Mouse (Mus musculus): ENCODE measurements around the gene Fgf11. TPM values are rescaled to one million over a fixed set of nuclear protein-coding genes. Genes with fewer than 3 reads are reported as not detected.
A peak's percentile ranks its signal among the peaks of the same experiment; 100 is the strongest.

Gene Fgf11
- polyA plus RNA-seq, 1 experiment from 2014 or later, result 1.0 TPM

- under 1% methylated on average over 34 of the region's 34 CpGs for WGBS
- H3K27me3 ChIP-seq (ENCODE audit: control insufficient read depth, insufficient read depth, low read depth, low read length), result peaks cover 15% of the 10 kb centered on the region
- H3K9ac ChIP-seq (ENCODE audit: low read length), result peak within 1 kb of the TSS; percentile 81
- peak; percentile 93 for ATAC-seq (ENCODE audit: low read depth)
- H3K27ac ChIP-seq (ENCODE audit: low read length), result peak within 1 kb of the TSS; percentile 75
- H3K4me3 ChIP-seq (ENCODE audit: low read length), result peak within 1 kb of the TSS; percentile 62
- no peaks in the 10 kb centered on the region for H3K9me3 ChIP-seq (ENCODE audit: control insufficient read depth, low read length)
- H3K4me2 ChIP-seq (ENCODE audit: low read depth, low read length), result peak within 1 kb of the TSS; percentile 98
- peaks cover 2% of the 10 kb centered on the region; the same call in 1 of the 2 replicates for H3K36me3 ChIP-seq (ENCODE audit: control insufficient read depth, insufficient read depth, low read length)
- peaks cover 40% of the 10 kb centered on the region for H3K4me1 ChIP-seq (replicated peaks; ENCODE audit: control insufficient read depth, insufficient read depth, low read length)
These were observed 36.5 kb upstream of the Fgf11 start, which contains the start of gene Tmem256 for GRCm38 (mm10) chr11:69837952-69838713. TSS of gene Tmem256 (plus strand) at chr11:69838514.

- Histone ChIP-seq H3K36me3 (ENCODE audit: control insufficient read depth, insufficient read depth, low read length) (peaks cover 2% of the 10 kb centered on the region; the same call in 1 of the 2 replicates), H3K9me3 (ENCODE audit: control insufficient read depth, low read length) (no peaks in the 10 kb centered on the region), H3K9ac (ENCODE audit: low read length) (peak within 1 kb of the TSS; percentile 81), H3K27ac (ENCODE audit: low read length) (peak within 1 kb of the TSS; percentile 75), H3K4me3 (ENCODE audit: low read length) (peak within 1 kb of the TSS; percentile 62), H3K4me1 (replicated peaks; ENCODE audit: control insufficient read depth, insufficient read depth, low read length) (peaks cover 40% of the 10 kb centered on the region), H3K27me3 (ENCODE audit: control insufficient read depth, insufficient read depth, low read depth, low read length) (peaks cover 15% of the 10 kb centered on the region), H3K4me2 (ENCODE audit: low read depth, low read length) (peak within 1 kb of the TSS; percentile 98)
- WGBS, result 1% methylated on average over 16 of the region's 32 CpGs
- ATAC-seq (ENCODE audit: low read depth), result peak; percentile 75
These were observed 35.9 kb upstream of the Fgf11 start, which contains the start of gene Nlgn2 for GRCm38 (mm10) chr11:69837604-69837951. TSS of gene Nlgn2 (minus strand) at chr11:69837784.

- Histone ChIP-seq H3K4me2 (ENCODE audit: low read depth, low read length) (peak overlapping the region; percentile 98), H3K36me3 (ENCODE audit: control insufficient read depth, insufficient read depth, low read length) (peaks cover 2% of the 10 kb centered on the region; the same call in 1 of the 2 replicates), H3K27ac (ENCODE audit: low read length) (peak overlapping the region; percentile 75), H3K27me3 (ENCODE audit: control insufficient read depth, insufficient read depth, low read depth, low read length) (peaks cover 15% of the 10 kb centered on the region), H3K4me1 (replicated peaks; ENCODE audit: control insufficient read depth, insufficient read depth, low read length) (peaks cover 40% of the 10 kb centered on the region), H3K9me3 (ENCODE audit: control insufficient read depth, low read length) (no peaks in the 10 kb centered on the region), H3K9ac (ENCODE audit: low read length) (peak overlapping the region; percentile 81), H3K4me3 (ENCODE audit: low read length) (peak overlapping the region; percentile 62)
- ATAC-seq (ENCODE audit: low read depth), result 0 out of 2 replicates have a peak, but pooled peaks have one; percentile 0
- WGBS, result 2% methylated on average over 44 of the region's 52 CpGs
These were observed 35.3 kb upstream of the Fgf11 start for GRCm38 (mm10) chr11:69836703-69837576.

- WGBS, result 14% methylated on average over 4 of the region's 4 CpGs
- H3K4me3 ChIP-seq (ENCODE audit: low read length), result peak overlapping the region; percentile 62
- H3K4me2 ChIP-seq (ENCODE audit: low read depth, low read length), result peak overlapping the region; percentile 98
- H3K9ac ChIP-seq (ENCODE audit: low read length), result no peak overlapping the region; the same call in 1 of the 2 replicates
- no peak for ATAC-seq (ENCODE audit: low read depth)
- no peak overlapping the region for H3K27ac ChIP-seq (ENCODE audit: low read length)
- peaks cover 15% of the 10 kb centered on the region for H3K27me3 ChIP-seq (ENCODE audit: control insufficient read depth, insufficient read depth, low read depth, low read length)
- peaks cover 40% of the 10 kb centered on the region for H3K4me1 ChIP-seq (replicated peaks; ENCODE audit: control insufficient read depth, insufficient read depth, low read length)
- H3K36me3 ChIP-seq (ENCODE audit: control insufficient read depth, insufficient read depth, low read length), result peaks cover 2% of the 10 kb centered on the region; the same call in 1 of the 2 replicates
- H3K9me3 ChIP-seq (ENCODE audit: control insufficient read depth, low read length), result no peaks in the 10 kb centered on the region
These were observed 34.3 kb upstream of the Fgf11 start for GRCm38 (mm10) chr11:69835966-69836335.

GRCm38 (mm10) chr11:69835326-69835965 lies 33.8 kb upstream of the Fgf11 start:
- Histone ChIP-seq H3K9me3 (ENCODE audit: control insufficient read depth, low read length) (no peaks in the 10 kb centered on the region), H3K27me3 (ENCODE audit: control insufficient read depth, insufficient read depth, low read depth, low read length) (peaks cover 15% of the 10 kb centered on the region), H3K36me3 (ENCODE audit: control insufficient read depth, insufficient read depth, low read length) (peaks cover 2% of the 10 kb centered on the region; the same call in 1 of the 2 replicates), H3K4me2 (ENCODE audit: low read depth, low read length) (peak overlapping the region; percentile 98), H3K4me3 (ENCODE audit: low read length) (peak overlapping the region; percentile 4; the same call in 1 of the 2 replicates), H3K4me1 (replicated peaks; ENCODE audit: control insufficient read depth, insufficient read depth, low read length) (peaks cover 40% of the 10 kb centered on the region), H3K27ac (ENCODE audit: low read length) (no peak overlapping the region), H3K9ac (ENCODE audit: low read length) (no peak overlapping the region)
- WGBS, result 24% methylated on average over 9 of the region's 9 CpGs
- ATAC-seq (ENCODE audit: low read depth), result no peak

GRCm38 (mm10) chr11:69834001-69834549 lies 32.4 kb upstream of the Fgf11 start:
- no peaks in the 10 kb centered on the region for H3K9me3 ChIP-seq (ENCODE audit: control insufficient read depth, low read length)
- 7% methylated on average over 41 of the region's 48 CpGs for WGBS
- H3K4me2 ChIP-seq (ENCODE audit: low read depth, low read length), result peak overlapping the region; percentile 88
- H3K27ac ChIP-seq (ENCODE audit: low read length), result peak overlapping the region; percentile 36; the same call in 1 of the 2 replicates
- no peak for ATAC-seq (ENCODE audit: low read depth)
- peak overlapping the region; percentile 76 for H3K9ac ChIP-seq (ENCODE audit: low read length)
- H3K4me1 ChIP-seq (replicated peaks; ENCODE audit: control insufficient read depth, insufficient read depth, low read length), result peaks cover 34% of the 10 kb centered on the region
- H3K27me3 ChIP-seq (ENCODE audit: control insufficient read depth, insufficient read depth, low read depth, low read length), result peaks cover 15% of the 10 kb centered on the region
- peaks cover 2% of the 10 kb centered on the region; the same call in 1 of the 2 replicates for H3K36me3 ChIP-seq (ENCODE audit: control insufficient read depth, insufficient read depth, low read length)
- H3K4me3 ChIP-seq (ENCODE audit: low read length), result peak overlapping the region; percentile 48

GRCm38 (mm10) chr11:69833554-69833953 lies 31.9 kb upstream of the Fgf11 start:
- peak overlapping the region; percentile 76 for H3K9ac ChIP-seq (ENCODE audit: low read length)

GRCm38 (mm10) chr11:69828832-69829231 lies 27.2 kb upstream of the Fgf11 start:
- 74% methylated on average over 5 of the region's 5 CpGs for WGBS
- Histone ChIP-seq H3K4me2 (ENCODE audit: low read depth, low read length) (no peak overlapping the region), H3K27ac (ENCODE audit: low read length) (no peak overlapping the region), H3K4me1 (replicated peaks; ENCODE audit: control insufficient read depth, insufficient read depth, low read length) (peaks cover 4% of the 10 kb centered on the region), H3K9ac (ENCODE audit: low read length) (no peak overlapping the region), H3K9me3 (ENCODE audit: control insufficient read depth, low read length) (no peaks in the 10 kb centered on the region), H3K27me3 (ENCODE audit: control insufficient read depth, insufficient read depth, low read depth, low read length) (peaks cover 4% of the 10 kb centered on the region; the same call in 1 of the 2 replicates), H3K4me3 (ENCODE audit: low read length) (no peak overlapping the region), H3K36me3 (ENCODE audit: control insufficient read depth, insufficient read depth, low read length) (peaks cover 19% of the 10 kb centered on the region; the same call in 1 of the 2 replicates)
- no peak for ATAC-seq (ENCODE audit: low read depth)

More at GRCm38 (mm10) chr11:69833554-69833953, 31.9 kb upstream of the Fgf11 start:
- H3K27ac ChIP-seq (ENCODE audit: low read length), result peak overlapping the region; percentile 36; the same call in 1 of the 2 replicates
- WGBS, result 52% methylated on average over 8 of the region's 8 CpGs
- H3K4me1 ChIP-seq (replicated peaks; ENCODE audit: control insufficient read depth, insufficient read depth, low read length), result peaks cover 33% of the 10 kb centered on the region
- peaks cover 15% of the 10 kb centered on the region for H3K27me3 ChIP-seq (ENCODE audit: control insufficient read depth, insufficient read depth, low read depth, low read length)
- no peak for ATAC-seq (ENCODE audit: low read depth)
- peak overlapping the region; percentile 48 for H3K4me3 ChIP-seq (ENCODE audit: low read length)
- H3K4me2 ChIP-seq (ENCODE audit: low read depth, low read length), result peak overlapping the region; percentile 88
- H3K36me3 ChIP-seq (ENCODE audit: control insufficient read depth, insufficient read depth, low read length), result peaks cover 2% of the 10 kb centered on the region; the same call in 1 of the 2 replicates
- H3K9me3 ChIP-seq (ENCODE audit: control insufficient read depth, low read length), result no peaks in the 10 kb centered on the region
